Mouse (Mus musculus) Muller cell, postnatal 12 days (primary cell): ENCODE data around the gene Morn5.

Experiments
- DNase-seq: peaks from one replicate; pipeline ENCODE4 v3.0.0-alpha.2; 2015; ENCODE audit errors: inconsistent ontology term

Morn5 gene

DNA sequence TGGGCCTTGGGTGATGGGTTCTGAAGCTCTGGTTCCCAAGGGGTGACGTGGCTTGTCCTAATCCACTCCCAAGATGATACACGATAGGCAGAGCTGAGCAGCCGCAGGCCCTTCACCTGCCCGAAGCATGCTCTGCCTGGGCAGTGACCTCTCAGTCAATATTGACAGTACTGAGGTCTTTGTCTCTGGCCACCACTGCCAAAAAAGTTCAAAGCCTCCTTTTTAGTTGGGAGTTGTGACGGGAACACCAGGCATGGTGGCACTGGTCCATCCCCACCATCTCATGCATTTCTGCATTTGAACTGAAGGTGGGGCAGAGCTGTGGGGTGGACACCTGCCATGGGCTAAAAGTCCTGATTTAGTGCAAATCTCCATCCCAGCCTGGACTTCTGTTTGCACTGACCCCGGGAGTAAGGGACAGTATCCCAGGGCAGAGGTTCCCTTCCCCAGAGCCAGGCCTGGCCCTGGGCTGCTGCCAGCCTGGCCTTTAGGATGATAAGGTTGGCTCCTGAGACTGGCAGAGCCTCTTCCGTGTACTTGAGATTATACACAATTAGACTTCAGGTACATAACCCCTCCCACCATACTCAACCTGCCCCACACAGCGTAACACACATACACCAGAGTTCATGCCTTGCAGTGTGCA lies 22.5 kb downstream of the Morn5 start:
- no peak for DNase-seq

- no peak for DNase-seq
These were observed 24.5 kb downstream of the Morn5 start for GRCm38 (mm10) chr2:36073781-36074180.

- DNase-seq, result no peak
These were observed 26.0 kb downstream of the Morn5 start for GRCm38 (mm10) chr2:36075210-36075609.

GRCm38 (mm10) chr2:36077160-36077761 lies 28.0 kb downstream of the Morn5 start:
- DNase-seq, result no peak

DNA sequence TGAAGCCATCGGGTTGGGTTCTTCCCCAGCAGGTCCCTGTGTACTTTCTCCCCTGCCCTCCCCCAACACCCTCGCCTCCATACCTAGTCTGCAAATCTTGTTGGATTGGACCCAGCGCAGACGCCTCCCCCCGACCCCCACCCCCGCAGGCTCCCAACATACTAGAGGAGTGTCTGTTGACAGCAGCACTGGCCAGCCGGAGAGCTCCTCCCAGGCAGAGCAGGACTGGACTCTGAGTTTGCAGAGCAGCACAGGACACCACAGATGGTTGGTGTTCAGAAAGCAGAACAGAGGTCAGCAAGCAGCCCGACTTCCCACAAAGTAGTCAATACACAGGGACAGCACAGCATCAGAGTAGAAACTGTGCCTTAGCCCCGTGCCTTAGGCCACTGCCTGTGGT lies 32.2 kb downstream of the Morn5 start:
- DNase-seq, result no peak

GRCm38 (mm10) chr2:36082802-36083580 lies 33.7 kb downstream of the Morn5 start:
- no peak for DNase-seq

- DNase-seq, result no peak
These were observed 35.8 kb downstream of the Morn5 start for GRCm38 (mm10) chr2:36085041-36085440.

DNA sequence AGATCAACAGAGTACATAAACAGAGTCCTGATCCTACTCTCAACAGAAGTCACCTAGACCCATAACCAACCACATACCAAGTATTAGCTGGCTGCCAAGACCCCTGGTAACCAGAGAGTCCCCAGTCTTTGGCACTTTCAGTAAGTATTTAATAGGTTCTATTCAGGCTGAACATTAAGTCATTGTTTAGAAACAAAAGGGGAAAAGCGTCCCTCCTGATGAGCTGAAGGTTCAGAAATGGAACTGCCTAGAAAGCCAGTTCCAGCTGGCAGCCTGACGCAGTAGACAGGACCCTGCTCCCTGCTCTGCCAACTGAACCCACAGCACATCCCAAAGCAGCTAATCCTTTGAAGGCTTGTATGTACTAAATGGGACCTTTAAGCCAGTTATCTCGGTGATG lies 39.9 kb downstream of the Morn5 start:
- no peak for DNase-seq

DNA sequence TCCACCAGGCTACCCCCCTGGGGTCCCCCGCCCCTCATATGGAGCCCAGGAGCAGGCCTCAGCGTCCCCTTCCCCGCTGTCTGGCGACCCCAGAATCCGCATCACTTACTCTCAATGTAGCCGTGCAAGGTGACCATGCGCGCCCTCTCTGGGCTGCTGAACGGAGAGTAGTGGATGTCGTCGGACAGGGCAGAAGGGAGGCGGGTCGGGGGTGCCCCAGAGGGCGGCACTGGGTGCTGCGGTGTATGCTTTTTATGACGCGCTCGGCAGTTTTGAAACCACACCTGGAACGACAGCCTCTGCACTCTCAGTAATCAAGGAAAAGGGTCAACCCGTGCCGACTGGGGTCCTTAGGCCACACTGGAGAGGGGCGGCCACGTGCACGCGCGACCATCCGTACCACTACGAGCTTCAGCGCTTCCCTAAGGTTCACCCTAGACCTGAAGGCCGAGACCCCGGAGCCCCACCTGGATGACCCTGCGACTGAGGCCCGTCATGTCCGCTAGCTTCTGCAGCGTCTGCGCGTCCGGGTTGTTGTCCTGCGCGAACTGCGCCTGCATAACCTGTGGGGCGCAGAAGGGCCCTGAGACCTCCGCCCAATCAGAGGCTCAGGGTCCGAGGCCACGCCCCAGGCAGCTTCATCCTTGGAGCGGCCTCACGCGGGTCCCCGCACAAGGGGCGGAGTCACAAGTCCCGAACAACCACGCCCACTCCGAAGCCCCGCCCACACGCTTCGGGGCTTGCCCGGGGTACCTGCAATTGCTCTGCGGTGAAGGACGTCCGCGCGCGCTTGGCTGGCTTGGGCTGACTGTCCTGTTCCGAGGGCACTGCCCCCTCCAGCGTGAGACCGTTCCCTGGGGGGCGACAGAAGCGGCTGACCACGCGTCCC lies 41.8 kb downstream of the Morn5 start:
- peak; percentile 70 for DNase-seq

DNA sequence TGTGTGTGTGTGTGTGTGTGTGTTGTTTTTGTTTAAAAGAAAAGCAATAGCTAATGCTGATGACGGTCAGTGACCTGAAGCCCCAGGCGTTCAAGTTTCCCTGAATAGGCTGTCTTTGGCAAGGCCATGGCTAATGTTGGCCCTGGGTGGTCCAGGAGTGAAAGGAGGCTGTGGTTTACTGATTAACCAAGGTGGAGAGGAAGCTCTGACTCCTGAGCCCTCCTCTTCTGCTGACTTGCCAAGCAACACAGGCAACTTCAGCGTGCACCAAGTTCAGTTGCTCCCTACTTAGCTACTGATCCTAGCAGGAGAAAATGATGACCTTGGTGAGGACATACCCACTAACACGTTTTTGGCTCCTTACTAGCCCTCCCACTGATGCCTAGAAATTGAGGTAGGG lies 43.5 kb downstream of the Morn5 start:
- no peak for DNase-seq

GRCm38 (mm10) chr2:36093301-36093700 lies 44.0 kb downstream of the Morn5 start:
- no peak for DNase-seq

- no peak for DNase-seq
These were observed 44.7 kb downstream of the Morn5 start for GRCm38 (mm10) chr2:36093914-36094475.

DNA sequence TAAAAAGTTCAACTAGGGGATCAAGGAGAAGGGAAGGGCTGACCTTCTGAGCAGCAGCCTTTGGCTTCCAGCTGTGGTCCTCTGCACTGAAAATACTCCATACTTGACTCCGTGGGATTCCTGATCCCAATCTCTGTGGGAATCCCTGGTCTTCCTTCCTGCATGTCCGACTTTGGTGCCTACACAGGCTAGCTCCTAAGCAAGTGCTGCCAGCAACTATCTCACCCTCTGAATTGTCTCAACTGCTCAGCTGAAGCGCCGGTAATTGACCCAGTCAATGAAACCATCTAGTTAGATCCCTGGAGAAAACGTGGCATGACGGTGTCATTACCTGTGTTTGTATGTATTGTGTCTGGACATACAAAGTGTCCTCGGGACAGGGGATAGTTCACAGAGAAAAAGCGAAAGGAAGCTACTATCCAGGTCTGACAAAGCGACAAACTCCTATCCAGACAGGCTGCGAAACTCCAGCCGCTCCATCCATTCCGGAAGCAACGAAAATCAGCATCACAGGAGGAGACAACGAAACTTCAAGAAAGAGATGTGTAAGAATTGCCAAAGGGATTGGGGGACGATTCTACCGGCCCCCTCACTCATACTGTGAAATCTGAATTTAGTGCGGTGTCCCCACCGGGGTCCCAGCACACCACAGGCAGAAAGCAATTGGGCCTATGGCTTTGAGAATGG lies 48.0 kb downstream of the Morn5 start:
- no peak for DNase-seq

DNA sequence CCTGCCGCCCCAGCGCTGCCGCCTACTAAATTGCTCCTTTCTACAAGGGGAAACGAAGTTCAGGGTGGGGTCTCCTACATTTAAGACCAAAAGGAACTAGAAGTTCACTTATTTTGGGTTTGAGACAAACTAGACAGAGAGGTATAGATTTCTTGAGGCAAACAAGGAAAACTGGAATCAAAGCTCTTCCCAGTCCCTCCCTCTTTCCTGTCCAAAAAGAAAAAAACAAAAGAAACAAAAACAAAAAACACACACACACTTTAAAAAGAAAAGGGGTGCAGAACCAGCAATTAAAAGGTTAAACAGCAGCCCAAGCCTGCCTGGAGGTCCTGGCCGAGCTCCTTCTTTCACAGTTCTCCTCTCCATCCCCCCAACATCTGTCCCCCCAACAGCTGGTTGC lies 48.8 kb downstream of the Morn5 start:
- no peak for DNase-seq

DNA sequence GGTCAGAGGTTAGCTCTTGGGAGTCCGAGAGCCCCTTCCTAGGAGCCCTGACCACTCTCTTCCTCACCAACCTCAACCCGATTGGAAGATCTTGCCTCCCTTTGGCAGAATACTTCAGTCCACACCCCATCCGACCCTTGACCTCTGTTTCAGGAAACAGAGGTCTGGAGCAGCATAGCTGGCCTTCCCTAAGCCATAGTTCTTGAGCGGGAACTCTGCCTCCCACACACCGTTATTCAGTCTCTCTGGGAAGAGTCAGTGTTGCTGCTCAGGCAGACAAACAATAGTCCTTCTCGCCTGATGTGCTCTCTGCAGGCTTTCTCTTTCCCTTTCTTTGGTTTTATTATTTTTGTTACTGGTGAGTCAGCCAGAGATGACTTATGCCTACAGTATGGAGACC lies 50.5 kb downstream of the Morn5 start:
- DNase-seq, result peak; percentile 37

- no peak for DNase-seq
These were observed 52.8 kb downstream of the Morn5 start for GRCm38 (mm10) chr2:36101866-36102558.

DNA sequence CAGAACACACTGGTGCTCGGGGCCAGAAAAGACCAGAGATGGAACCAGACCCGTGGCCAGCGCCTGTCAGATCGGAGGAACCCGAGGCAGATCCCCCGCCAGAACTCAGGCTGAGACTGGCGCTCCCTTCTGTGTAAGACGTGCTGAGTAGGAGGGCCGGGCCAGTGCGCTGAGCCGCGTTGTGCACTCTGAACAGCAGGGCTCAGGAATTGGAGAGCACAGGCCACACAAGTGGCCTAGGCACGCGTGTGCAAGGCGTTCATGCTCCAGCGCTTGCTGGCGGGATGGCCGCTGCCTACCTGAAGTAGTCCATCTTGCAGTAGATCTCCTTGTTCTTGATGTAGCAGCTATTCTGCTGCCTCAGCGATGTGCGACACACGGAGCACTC lies 53.3 kb downstream of the Morn5 start:
- DNase-seq, result no peak

- no peak for DNase-seq
These were observed 53.9 kb downstream of the Morn5 start for GRCm38 (mm10) chr2:36103069-36103554.

DNA sequence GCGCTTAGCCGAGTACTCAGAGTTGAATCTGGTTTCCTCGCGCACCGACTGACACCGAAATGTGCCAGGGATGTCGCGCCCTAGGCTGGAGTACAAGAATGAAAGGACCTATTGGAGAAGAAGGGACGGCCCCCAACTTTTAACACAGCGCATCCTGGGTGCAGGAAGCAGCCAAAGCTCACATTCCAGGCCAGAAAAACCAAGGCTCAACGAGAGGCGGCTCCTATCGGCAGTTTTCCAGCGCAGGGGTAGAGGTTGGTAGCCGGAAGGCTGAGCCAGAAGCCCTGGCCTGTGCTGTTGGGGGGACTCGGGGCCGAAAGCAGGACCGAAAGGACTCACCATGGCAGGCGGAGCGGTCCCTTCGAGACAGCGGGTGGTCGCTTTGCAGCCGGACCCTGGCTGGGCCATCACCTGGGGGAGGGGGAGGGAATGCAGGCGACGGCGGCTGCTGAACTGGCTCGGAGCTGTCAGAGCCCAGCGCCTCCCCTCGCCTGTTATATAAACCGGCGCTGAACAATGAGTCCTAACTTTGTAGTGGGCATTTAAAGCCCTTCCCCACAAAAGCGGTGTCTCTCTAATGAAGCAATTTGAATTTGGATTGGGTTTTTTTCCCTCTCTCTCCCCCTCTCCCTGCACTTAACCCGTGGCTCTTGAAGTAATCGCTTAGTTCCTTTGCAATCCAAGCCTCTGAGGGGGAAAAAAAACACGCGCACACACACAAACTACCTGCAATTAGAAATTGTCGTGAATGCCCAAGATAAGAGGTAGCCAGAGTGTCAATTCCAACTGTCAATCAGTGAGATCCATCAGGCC lies 54.5 kb downstream of the Morn5 start:
- peak; percentile 46 for DNase-seq
